Mouse (Mus musculus): ENCODE data around the gene Gm20877. TPM values are rescaled to one million over a fixed set of nuclear protein-coding genes. Genes with fewer than 3 reads are reported as not detected.
"Not testable (repeated sequence)": the region's sequence is repeated elsewhere in the genome, so short reads cannot be mapped to it uniquely, and the experiment has no call there.

The Gm20877 gene
- total RNA-seq (2021): not detected

- DNase-seq (ENCODE audit: low spot score in 2 of 2); intact Hi-C loops (cut with DNase I): not testable (repeated sequence)
Measured at GRCm38 (mm10) chrY:17093573-17093972, at the start of gene Gm20877. Gene Gm20877 (plus strand): TSS chrY:17093873.

Data from left cerebral cortex, postnatal 25 days (tissue).